In the genomic region with DNA sequence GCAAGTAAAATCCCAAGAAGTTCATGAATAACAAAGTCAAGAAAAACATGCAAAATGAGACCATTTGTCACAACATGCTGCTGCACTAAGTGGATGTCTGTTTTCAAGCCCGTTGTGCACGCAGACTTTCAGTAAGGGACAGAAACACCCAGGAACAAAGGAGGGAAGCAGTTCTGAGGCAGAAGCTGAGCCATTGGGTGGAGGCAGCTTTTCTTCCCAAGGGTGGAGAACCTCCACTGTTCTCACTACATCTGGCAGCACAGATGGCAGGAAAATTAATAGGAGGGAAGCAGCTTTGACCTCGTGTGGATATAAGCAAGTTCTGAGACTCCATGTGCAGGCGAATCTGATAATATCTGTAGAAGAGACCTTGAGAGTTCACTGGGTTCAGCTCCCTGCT, we compare ENCODE assay signal across 10 mouse cellular contexts.
A peak's percentile ranks its signal among the peaks of the same experiment; 100 is the strongest.
DNase-seq lines count a peak whose midpoint lies in the region; ATAC-seq and TF ChIP-seq lines count a peak whose summit lies in the region.
"Had no signal": no experiment of that assay in that cellular context is flagged by ENCODE, and none has a peak within 500 bp of the region (broad histone marks: within the 10 kb centered on the region; RNA-seq: fewer than 3 reads in every experiment).

No protein-coding gene starts in this region.

- no peak for ATAC-seq in lung, postnatal 0 days
- peak; percentile 61; the same call in 1 of the 2 replicates for ATAC-seq in hindbrain, embryonic 11.5 days (ENCODE audit: low FRiP score)
- ATAC-seq in neural tube, embryonic 11.5 days (ENCODE audit: insufficient read depth, low FRiP score, low TSS enrichment) = no peak
- no peak for ATAC-seq in erythroid progenitor cell, adult 5-6 weeks (replicated peaks; ENCODE audit: low FRiP score, poor library complexity, severe bottlenecking)

- peak overlapping the region; percentile 18; the same call in 1 of the 2 replicates for H3K4me2 ChIP-seq in lung, postnatal 0 days (replicated peaks; ENCODE audit: low read depth, low read length)
- no peak overlapping the region for H3K4me2 ChIP-seq in hindbrain, embryonic 11.5 days (replicated peaks; ENCODE audit: low read depth, low read length)
- no peak overlapping the region for H3K4me2 ChIP-seq in neural tube, embryonic 11.5 days (ENCODE audit: low read depth)
- H3K4me2 ChIP-seq: limb, embryonic 12.5 days had no signal

- H3K9ac ChIP-seq in lung, postnatal 0 days (replicated peaks; ENCODE audit: low read depth) = no peak overlapping the region
- H3K9ac ChIP-seq in hindbrain, embryonic 11.5 days (ENCODE audit: low read depth, low read length) = no peak overlapping the region
- H3K9ac ChIP-seq in neural tube, embryonic 11.5 days (ENCODE audit: low read length) = no peak overlapping the region
- H3K9ac ChIP-seq: limb, embryonic 12.5 days had no signal

- H3K4me1 ChIP-seq in lung, postnatal 0 days (ENCODE audit: insufficient read depth, low read depth, low read length) = no peaks in the 10 kb centered on the region
- peaks cover 5% of the 10 kb centered on the region; the same call in 1 of the 2 replicates for H3K4me1 ChIP-seq in embryonic facial prominence, embryonic 10.5 days
- no peaks in the 10 kb centered on the region for H3K4me1 ChIP-seq in hindbrain, embryonic 11.5 days (replicated peaks; ENCODE audit: control insufficient read depth, insufficient read depth, low read length)
- H3K4me1 ChIP-seq in neural tube, embryonic 11.5 days (ENCODE audit: control insufficient read depth, insufficient read depth, low read length) = peaks cover 4% of the 10 kb centered on the region; the same call in 1 of the 2 replicates
- H3K4me1 ChIP-seq: limb, embryonic 12.5 days had no signal

- no peak for DNase-seq in lung, postnatal 0 days (ENCODE audit: low spot score)
- no peak for DNase-seq in lung, postnatal 4 days
- peak; percentile 9 for DNase-seq in embryonic facial prominence, embryonic 10.5 days (ENCODE audit: low spot score)
- DNase-seq in hindbrain, embryonic 11.5 days (ENCODE audit: low spot score) = peak; percentile 19
- peak; percentile 42 for DNase-seq in neural tube, embryonic 11.5 days (ENCODE audit: low spot score)
- DNase-seq in spleen, postnatal 36 days (ENCODE audit: low spot score in 2 of 2) = no peak
- DNase-seq: gastrocnemius, postnatal 10 days; lung, postnatal 36 days had no signal

- TF ChIP-seq EP300 in lung, postnatal 0 days (IDR thresholded peaks at IDR 0.05) = no peak

- no peak overlapping the region for H3K27ac ChIP-seq in lung, postnatal 0 days (ENCODE audit: low read length)
- H3K27ac ChIP-seq in embryonic facial prominence, embryonic 10.5 days (replicated peaks) = 0 out of 2 replicates have a peak overlapping the region, but pooled peaks have one; percentile 4
- H3K27ac ChIP-seq in hindbrain, embryonic 11.5 days (ENCODE audit: low read depth, low read length) = 0 out of 2 replicates have a peak overlapping the region, but pooled peaks have one; percentile 33
- no peak overlapping the region for H3K27ac ChIP-seq in neural tube, embryonic 11.5 days (ENCODE audit: low read depth, low read length)
- H3K27ac ChIP-seq: limb, embryonic 12.5 days had no signal

- H3K9me3 ChIP-seq in lung, postnatal 0 days (ENCODE audit: low read length) = no peaks in the 10 kb centered on the region
- H3K9me3 ChIP-seq in embryonic facial prominence, embryonic 10.5 days = no peaks in the 10 kb centered on the region
- H3K9me3 ChIP-seq in hindbrain, embryonic 11.5 days (ENCODE audit: control insufficient read depth, low read length) = no peaks in the 10 kb centered on the region
- no peaks in the 10 kb centered on the region for H3K9me3 ChIP-seq in neural tube, embryonic 11.5 days (ENCODE audit: control insufficient read depth, low read length)
- H3K9me3 ChIP-seq: limb, embryonic 12.5 days had no signal

- no peaks in the 10 kb centered on the region for H3K36me3 ChIP-seq in lung, postnatal 0 days (ENCODE audit: insufficient read depth, low read length)
- H3K36me3 ChIP-seq in embryonic facial prominence, embryonic 10.5 days (replicated peaks) = no peaks in the 10 kb centered on the region
- no peaks in the 10 kb centered on the region for H3K36me3 ChIP-seq in hindbrain, embryonic 11.5 days (ENCODE audit: control insufficient read depth, insufficient read depth, low read length)
- no peaks in the 10 kb centered on the region for H3K36me3 ChIP-seq in neural tube, embryonic 11.5 days (ENCODE audit: control insufficient read depth, insufficient read depth, low read length)
- H3K36me3 ChIP-seq: limb, embryonic 12.5 days had no signal

- H3K27me3 ChIP-seq in lung, postnatal 0 days (replicated peaks; ENCODE audit: insufficient read depth, low read length) = no peaks in the 10 kb centered on the region
- no peaks in the 10 kb centered on the region for H3K27me3 ChIP-seq in embryonic facial prominence, embryonic 10.5 days (replicated peaks; ENCODE audit: low read depth, poor library complexity, severe bottlenecking)
- H3K27me3 ChIP-seq in hindbrain, embryonic 11.5 days (ENCODE audit: control insufficient read depth, insufficient read depth, low read length) = no peaks in the 10 kb centered on the region
- no peaks in the 10 kb centered on the region for H3K27me3 ChIP-seq in neural tube, embryonic 11.5 days (ENCODE audit: control insufficient read depth, insufficient read depth, low read length)
- H3K27me3 ChIP-seq: limb, embryonic 12.5 days had no signal

- TF ChIP-seq CTCF in lung, postnatal 0 days (IDR thresholded peaks at IDR 0.05) = no peak

- H3K4me3 ChIP-seq in lung, postnatal 0 days (ENCODE audit: low read depth, low read length) = no peak overlapping the region
- no peak overlapping the region for H3K4me3 ChIP-seq in embryonic facial prominence, embryonic 10.5 days
- no peak overlapping the region for H3K4me3 ChIP-seq in hindbrain, embryonic 11.5 days (ENCODE audit: low read depth, low read length)
- H3K4me3 ChIP-seq in neural tube, embryonic 11.5 days (ENCODE audit: low read depth, low read length) = no peak overlapping the region
- H3K4me3 ChIP-seq: limb, embryonic 12.5 days had no signal

- WGBS in lung, postnatal 0 days = 34% methylated on average over 4 of the region's 4 CpGs
- 54% methylated on average over 4 of the region's 4 CpGs for WGBS in embryonic facial prominence, embryonic 10.5 days
- WGBS in hindbrain, embryonic 11.5 days = 30% methylated on average over 4 of the region's 4 CpGs
- WGBS in neural tube, embryonic 11.5 days = 26% methylated on average over 4 of the region's 4 CpGs

Comparison
In these comparisons a context has a peak if more than half of its experiments do, and no peak if none do; other contexts are left out.
1. DNase-seq: peak in embryonic facial prominence, embryonic 10.5 days (single experiment), hindbrain, embryonic 11.5 days (single experiment) and neural tube, embryonic 11.5 days (single experiment); none in lung, postnatal 0 days (single experiment), lung, postnatal 4 days (0 of 2) and spleen, postnatal 36 days (0 of 2).
2. H3K27ac ChIP-seq: peak in embryonic facial prominence, embryonic 10.5 days (single experiment) and hindbrain, embryonic 11.5 days (single experiment); none in lung, postnatal 0 days (single experiment) and neural tube, embryonic 11.5 days (single experiment).